Mouse (Mus musculus): ENCODE results near the gene Rora. TPM values are rescaled to one million over a fixed set of nuclear protein-coding genes. Genes with fewer than 3 reads are reported as not detected.

Gene Rora
- polyA plus RNA-seq, 1 experiment from 2014 or later = 4.7 TPM

GRCm38 (mm10) chr9:68773770-68774169 is 120.2 kb downstream of the Rora start:
- H3K9me3 ChIP-seq = no peaks in the 10 kb centered on the region
- no peaks in the 10 kb centered on the region for H3K36me3 ChIP-seq
- H3K27ac ChIP-seq = no peak overlapping the region
- no peak overlapping the region for H3K4me2 ChIP-seq (replicated peaks)
- WGBS = 94% methylated on average over 3 of the region's 3 CpGs
- no peak overlapping the region for H3K4me3 ChIP-seq (replicated peaks)
- H3K9ac ChIP-seq = no peak overlapping the region
- H3K27me3 ChIP-seq (replicated peaks) = no peaks in the 10 kb centered on the region
- H3K4me1 ChIP-seq (replicated peaks) = peaks cover 3% of the 10 kb centered on the region; the same call in 1 of the 2 replicates
- ATAC-seq = no peak

GRCm38 (mm10) chr9:68782011-68782410 is 128.4 kb downstream of the Rora start:
- Histone ChIP-seq H3K4me1 (replicated peaks) (no peaks in the 10 kb centered on the region), H3K4me3 (replicated peaks) (no peak overlapping the region), H3K36me3 (no peaks in the 10 kb centered on the region), H3K4me2 (replicated peaks) (no peak overlapping the region), H3K27me3 (replicated peaks) (no peaks in the 10 kb centered on the region), H3K9me3 (no peaks in the 10 kb centered on the region), H3K27ac (no peak overlapping the region), H3K9ac (no peak overlapping the region)
- no peak for ATAC-seq
- WGBS = 77% methylated on average over 8 of the region's 8 CpGs

GRCm38 (mm10) chr9:68782604-68783003 is 129.0 kb downstream of the Rora start:
- Histone ChIP-seq H3K27ac (no peak overlapping the region), H3K9ac (no peak overlapping the region), H3K36me3 (no peaks in the 10 kb centered on the region), H3K4me2 (replicated peaks) (no peak overlapping the region), H3K4me3 (replicated peaks) (no peak overlapping the region), H3K27me3 (replicated peaks) (no peaks in the 10 kb centered on the region), H3K4me1 (replicated peaks) (no peaks in the 10 kb centered on the region), H3K9me3 (no peaks in the 10 kb centered on the region)
- 64% methylated on average over 5 of the region's 5 CpGs for WGBS
- ATAC-seq = no peak

GRCm38 (mm10) chr9:68783246-68783645 is 129.7 kb downstream of the Rora start:
- Histone ChIP-seq H3K4me3 (replicated peaks) (no peak overlapping the region), H3K4me1 (replicated peaks) (no peaks in the 10 kb centered on the region), H3K36me3 (no peaks in the 10 kb centered on the region), H3K4me2 (replicated peaks) (no peak overlapping the region), H3K9me3 (no peaks in the 10 kb centered on the region), H3K27ac (no peak overlapping the region), H3K9ac (no peak overlapping the region), H3K27me3 (replicated peaks) (no peaks in the 10 kb centered on the region)
- ATAC-seq = no peak
- 69% methylated on average over 5 of the region's 5 CpGs for WGBS

GRCm38 (mm10) chr9:68786614-68787293 is 133.2 kb downstream of the Rora start:
- H3K9ac ChIP-seq = no peak overlapping the region
- H3K4me1 ChIP-seq (replicated peaks) = no peaks in the 10 kb centered on the region
- H3K27me3 ChIP-seq (replicated peaks) = no peaks in the 10 kb centered on the region
- no peaks in the 10 kb centered on the region for H3K36me3 ChIP-seq
- no peaks in the 10 kb centered on the region for H3K9me3 ChIP-seq
- ATAC-seq = no peak
- 78% methylated on average over 8 of the region's 8 CpGs for WGBS
- H3K4me3 ChIP-seq (replicated peaks) = no peak overlapping the region
- no peak overlapping the region for H3K27ac ChIP-seq
- no peak overlapping the region for H3K4me2 ChIP-seq (replicated peaks)

GRCm38 (mm10) chr9:68787665-68788064 is 134.1 kb downstream of the Rora start:
- H3K4me3 ChIP-seq (replicated peaks) = no peak overlapping the region
- H3K27ac ChIP-seq = no peak overlapping the region
- H3K9me3 ChIP-seq = no peaks in the 10 kb centered on the region
- H3K4me1 ChIP-seq (replicated peaks) = no peaks in the 10 kb centered on the region
- H3K4me2 ChIP-seq (replicated peaks) = no peak overlapping the region
- no peaks in the 10 kb centered on the region for H3K36me3 ChIP-seq
- 81% methylated on average over 2 of the region's 2 CpGs for WGBS
- H3K27me3 ChIP-seq (replicated peaks) = no peaks in the 10 kb centered on the region
- no peak for ATAC-seq
- H3K9ac ChIP-seq = no peak overlapping the region

- H3K9me3 ChIP-seq = no peaks in the 10 kb centered on the region
- H3K36me3 ChIP-seq = no peaks in the 10 kb centered on the region
- H3K4me1 ChIP-seq (replicated peaks) = peaks cover 5% of the 10 kb centered on the region; the same call in 1 of the 2 replicates
- 62% methylated on average over 4 of the region's 4 CpGs for WGBS
- no peak overlapping the region for H3K9ac ChIP-seq
- no peak overlapping the region for H3K4me3 ChIP-seq (replicated peaks)
- ATAC-seq = no peak
- H3K27me3 ChIP-seq (replicated peaks) = no peaks in the 10 kb centered on the region
- H3K27ac ChIP-seq = no peak overlapping the region
- no peak overlapping the region for H3K4me2 ChIP-seq (replicated peaks)
These were observed 137.3 kb downstream of the Rora start for GRCm38 (mm10) chr9:68790922-68791321.

- no peaks in the 10 kb centered on the region for H3K36me3 ChIP-seq
- H3K9me3 ChIP-seq = no peaks in the 10 kb centered on the region
- H3K27ac ChIP-seq = no peak overlapping the region
- peaks cover 5% of the 10 kb centered on the region; the same call in 1 of the 2 replicates for H3K4me1 ChIP-seq (replicated peaks)
- no peak overlapping the region for H3K9ac ChIP-seq
- H3K27me3 ChIP-seq (replicated peaks) = no peaks in the 10 kb centered on the region
- no peak for ATAC-seq
- 79% methylated on average over 16 of the region's 16 CpGs for WGBS
- no peak overlapping the region for H3K4me3 ChIP-seq (replicated peaks)
- H3K4me2 ChIP-seq (replicated peaks) = no peak overlapping the region
These were observed 138.5 kb downstream of the Rora start for GRCm38 (mm10) chr9:68791982-68792540.

GRCm38 (mm10) chr9:68795314-68795713 is 141.7 kb downstream of the Rora start:
- Histone ChIP-seq H3K4me3 (replicated peaks) (no peak overlapping the region), H3K27me3 (replicated peaks) (no peaks in the 10 kb centered on the region), H3K36me3 (no peaks in the 10 kb centered on the region), H3K4me2 (replicated peaks) (no peak overlapping the region), H3K4me1 (replicated peaks) (peaks cover 5% of the 10 kb centered on the region; the same call in 1 of the 2 replicates), H3K9me3 (no peaks in the 10 kb centered on the region), H3K27ac (no peak overlapping the region), H3K9ac (no peak overlapping the region)
- ATAC-seq = 0 out of 2 replicates have a peak, but pooled peaks have one; percentile 20
- 58% methylated on average over 13 of the region's 13 CpGs for WGBS

- Histone ChIP-seq H3K9me3 (no peaks in the 10 kb centered on the region), H3K9ac (no peak overlapping the region), H3K4me1 (replicated peaks) (peaks cover 5% of the 10 kb centered on the region; the same call in 1 of the 2 replicates), H3K36me3 (no peaks in the 10 kb centered on the region), H3K4me2 (replicated peaks) (no peak overlapping the region), H3K4me3 (replicated peaks) (no peak overlapping the region), H3K27ac (no peak overlapping the region), H3K27me3 (replicated peaks) (no peaks in the 10 kb centered on the region)
- 85% methylated on average over 4 of the region's 4 CpGs for WGBS
- ATAC-seq = no peak
These were observed 144.6 kb downstream of the Rora start for GRCm38 (mm10) chr9:68798221-68798620.

GRCm38 (mm10) chr9:68799065-68799464 is 145.5 kb downstream of the Rora start:
- Histone ChIP-seq H3K4me2 (replicated peaks) (no peak overlapping the region), H3K27me3 (replicated peaks) (no peaks in the 10 kb centered on the region), H3K9ac (no peak overlapping the region), H3K9me3 (no peaks in the 10 kb centered on the region), H3K36me3 (no peaks in the 10 kb centered on the region), H3K4me1 (replicated peaks) (peaks cover 7% of the 10 kb centered on the region; the same call in 1 of the 2 replicates), H3K27ac (no peak overlapping the region), H3K4me3 (replicated peaks) (no peak overlapping the region)
- ATAC-seq = no peak
- 80% methylated on average over 6 of the region's 6 CpGs for WGBS

GRCm38 (mm10) chr9:68804229-68804628 is 150.6 kb downstream of the Rora start:
- WGBS = 50% methylated on average over 6 of the region's 6 CpGs
- H3K9me3 ChIP-seq = no peaks in the 10 kb centered on the region
- H3K27me3 ChIP-seq (replicated peaks) = no peaks in the 10 kb centered on the region
- no peak overlapping the region for H3K4me2 ChIP-seq (replicated peaks)
- H3K4me1 ChIP-seq (replicated peaks) = 0 out of 2 replicates have a peak, but pooled peaks cover 2% of the 10 kb centered on the region
- H3K4me3 ChIP-seq (replicated peaks) = no peak overlapping the region
- H3K9ac ChIP-seq = no peak overlapping the region
- ATAC-seq = no peak
- H3K27ac ChIP-seq = no peak overlapping the region
- no peaks in the 10 kb centered on the region for H3K36me3 ChIP-seq

- Histone ChIP-seq H3K9me3 (no peaks in the 10 kb centered on the region), H3K9ac (no peak overlapping the region), H3K36me3 (no peaks in the 10 kb centered on the region), H3K27ac (no peak overlapping the region), H3K27me3 (replicated peaks) (no peaks in the 10 kb centered on the region), H3K4me2 (replicated peaks) (no peak overlapping the region), H3K4me1 (replicated peaks) (0 out of 2 replicates have a peak, but pooled peaks cover 2% of the 10 kb centered on the region), H3K4me3 (replicated peaks) (no peak overlapping the region)
- 40% methylated on average over 5 of the region's 5 CpGs for WGBS
- no peak for ATAC-seq
These were observed 152.2 kb downstream of the Rora start for GRCm38 (mm10) chr9:68805776-68806175.
